Mouse (Mus musculus): Measurements from ENCODE around the gene Rft1.
A peak's percentile ranks its signal among the peaks of the same experiment; 100 is the strongest.
"Not testable (repeated sequence)": the region's sequence is repeated elsewhere in the genome, so short reads cannot be mapped to it uniquely, and the experiment has no call there.

Gene Rft1

GRCm38 (mm10) chr14:30671095-30671985 is 17.2 kb downstream of the Rft1 start:
- DNase-seq (ENCODE audit: inconsistent age in 2 of 2, low spot score in 1 of 2), result peak; percentile 80 to 88

- DNase-seq (ENCODE audit: inconsistent age in 2 of 2, low spot score in 1 of 2), result peak; percentile 90 to 97
Measured at GRCm38 (mm10) chr14:30671986-30672312, 17.8 kb downstream of the Rft1 start.

- DNase-seq (ENCODE audit: inconsistent age in 2 of 2, low spot score in 1 of 2), result no peak
Measured at GRCm38 (mm10) chr14:30674947-30675346, 20.8 kb downstream of the Rft1 start.

- DNase-seq (ENCODE audit: inconsistent age in 2 of 2, low spot score in 1 of 2), result peak; percentile 82 to 91
Measured at GRCm38 (mm10) chr14:30682131-30682530, 28.0 kb downstream of the Rft1 start.

GRCm38 (mm10) chr14:30690685-30691084 is 36.5 kb downstream of the Rft1 start:
- DNase-seq (ENCODE audit: inconsistent age in 2 of 2, low spot score in 1 of 2), result no peak

- DNase-seq (ENCODE audit: inconsistent age in 2 of 2, low spot score in 1 of 2), result peak; percentile 64 to 77
Measured at GRCm38 (mm10) chr14:30692439-30692838, 38.3 kb downstream of the Rft1 start.

- no peak for DNase-seq (ENCODE audit: inconsistent age in 2 of 2, low spot score in 1 of 2)
Measured at GRCm38 (mm10) chr14:30694786-30695185, 40.6 kb downstream of the Rft1 start.

GRCm38 (mm10) chr14:30695609-30696008 is 41.4 kb downstream of the Rft1 start:
- DNase-seq (ENCODE audit: inconsistent age in 2 of 2, low spot score in 1 of 2), result peak; percentile 87 to 96

- DNase-seq (ENCODE audit: inconsistent age in 2 of 2, low spot score in 1 of 2), result no peak
Measured at GRCm38 (mm10) chr14:30697407-30698052, 43.4 kb downstream of the Rft1 start.

- peak; percentile 65 to 83 for DNase-seq (ENCODE audit: inconsistent age in 2 of 2, low spot score in 1 of 2)
Measured at GRCm38 (mm10) chr14:30699656-30700055, 45.5 kb downstream of the Rft1 start.

GRCm38 (mm10) chr14:30702512-30702911 is 48.4 kb downstream of the Rft1 start:
- DNase-seq (ENCODE audit: inconsistent age in 2 of 2, low spot score in 1 of 2), result no peak

- DNase-seq (ENCODE audit: inconsistent age in 2 of 2, low spot score in 1 of 2), result no peak
Measured at GRCm38 (mm10) chr14:30703079-30703478, 48.9 kb downstream of the Rft1 start.

- DNase-seq (ENCODE audit: inconsistent age in 2 of 2, low spot score in 1 of 2), result no peak
Measured at GRCm38 (mm10) chr14:30704098-30704855, 50.1 kb downstream of the Rft1 start.

- no peak for DNase-seq (ENCODE audit: inconsistent age in 2 of 2, low spot score in 1 of 2)
Measured at GRCm38 (mm10) chr14:30711892-30712291, 57.7 kb downstream of the Rft1 start.

- no peak for DNase-seq (ENCODE audit: inconsistent age in 2 of 2, low spot score in 1 of 2)
Measured at GRCm38 (mm10) chr14:30713769-30714168, 59.6 kb downstream of the Rft1 start.

GRCm38 (mm10) chr14:30714799-30715617 is 60.8 kb downstream of the Rft1 start, which contains the start of gene Sfmbt1:
Gene Sfmbt1 (plus strand): TSS chr14:30714849.
- DNase-seq (ENCODE audit: inconsistent age in 2 of 2, low spot score in 1 of 2), result no peak

- peak; percentile 88 to 96 for DNase-seq (ENCODE audit: inconsistent age in 2 of 2, low spot score in 1 of 2)
Measured at GRCm38 (mm10) chr14:30715618-30716050, 61.5 kb downstream of the Rft1 start.

GRCm38 (mm10) chr14:30716051-30716952 is 62.1 kb downstream of the Rft1 start:
- peak; percentile 77 to 87 for DNase-seq (ENCODE audit: inconsistent age in 2 of 2, low spot score in 1 of 2)

GRCm38 (mm10) chr14:30716953-30717285 is 62.8 kb downstream of the Rft1 start:
- peak in 1 of 2 experiments; percentile 25 for DNase-seq (ENCODE audit: inconsistent age in 2 of 2, low spot score in 1 of 2)

- DNase-seq (ENCODE audit: inconsistent age in 2 of 2, low spot score in 1 of 2), result not testable (repeated sequence)
Measured at GRCm38 (mm10) chr14:30718696-30719095, 64.5 kb downstream of the Rft1 start.

All from adrenal gland, adult (tissue).